Mouse (Mus musculus): ENCODE results near the gene Metap1d. TPM values are rescaled to one million over a fixed set of nuclear protein-coding genes. Genes with fewer than 3 reads are reported as not detected.

Metap1d gene
- polyA plus RNA-seq, 1 experiment from 2014 or later, result 13.7 TPM

DNA sequence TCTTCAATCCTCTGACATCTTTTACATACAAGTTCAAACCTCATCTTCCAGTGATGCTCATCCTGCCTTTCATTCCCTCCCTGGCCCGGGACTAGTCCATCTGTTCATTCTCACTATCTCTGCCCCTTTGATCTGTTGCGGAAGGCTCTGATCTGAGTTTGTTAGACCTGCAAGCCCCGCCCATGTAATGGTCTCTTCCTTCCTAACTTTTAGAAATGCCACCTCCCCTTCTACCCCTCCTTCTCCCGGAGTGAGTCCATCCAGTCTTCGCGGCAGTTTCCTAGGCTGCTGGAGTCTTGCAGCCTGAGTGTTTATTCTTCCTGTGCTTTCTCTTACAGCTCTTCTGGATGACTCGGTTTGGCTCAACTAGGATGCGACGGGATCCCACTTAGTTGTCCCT lies 113.4 kb downstream of the Metap1d start:
- Histone ChIP-seq H3K4me3 (ENCODE audit: inconsistent target) (no peak overlapping the region), H3K36me3 (ENCODE audit: inconsistent target) (no peaks in the 10 kb centered on the region), H3K79me2 (ENCODE audit: inconsistent target) (no peaks in the 10 kb centered on the region), H3K27ac (no peak overlapping the region)
- WGBS (ENCODE audit: missing documents), result 87% methylated on average over 9 of the region's 9 CpGs

DNA sequence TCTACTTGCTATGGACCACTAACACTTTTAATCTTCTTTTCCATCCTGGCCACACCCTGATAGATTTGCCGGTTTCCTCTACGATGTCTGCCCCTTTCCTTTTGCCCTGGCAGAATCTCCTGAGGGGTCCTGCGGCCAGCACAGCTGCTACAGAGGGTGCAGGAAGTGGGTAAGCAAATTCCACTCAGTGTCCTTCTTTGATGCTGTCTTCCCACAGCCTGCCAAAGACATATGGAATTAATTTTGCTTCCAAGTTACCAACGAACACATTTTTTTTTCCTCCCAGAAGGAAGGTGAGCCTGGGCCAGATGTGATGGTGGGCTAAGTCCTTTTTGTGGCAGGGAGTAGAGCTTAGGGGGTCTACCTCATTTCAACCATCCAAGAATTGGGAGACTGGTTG lies 120.7 kb downstream of the Metap1d start:
- Histone ChIP-seq H3K36me3 (ENCODE audit: inconsistent target) (no peaks in the 10 kb centered on the region), H3K27ac (no peak overlapping the region), H3K4me3 (ENCODE audit: inconsistent target) (no peak overlapping the region), H3K79me2 (ENCODE audit: inconsistent target) (no peaks in the 10 kb centered on the region)
- 89% methylated on average over 4 of the region's 4 CpGs for WGBS (ENCODE audit: missing documents)

Other genes with a start within 250 kb of the Metap1d start
- gene Dync1i2, start 241.6 kb upstream of the Metap1d start, polyA plus RNA-seq (2018), result 168 to 235 TPM (median 216 TPM) in 3 replicates
- 20.9 to 38.7 TPM (median 26.8 TPM) in 3 replicates for gene Slc25a12, start 85.5 kb upstream of the Metap1d start, polyA plus RNA-seq (2018)
- 34.4 to 91.9 TPM (median 56.0 TPM) in 3 replicates for gene Hat1, start 64.3 kb upstream of the Metap1d start, polyA plus RNA-seq (2018)
- gene Dlx1, start 74.8 kb downstream of the Metap1d start, polyA plus RNA-seq (2018), result not detected in 3 replicates
- gene Dlx2, start 93.5 kb downstream of the Metap1d start, polyA plus RNA-seq (2018), result not detected in 3 replicates

Data from macrophage (primary cell).